Comparison of ENCODE assay signal across 9 mouse cellular contexts in genomic region chr9:118974148-118974547, GRCm38 (mm10). TPM values are rescaled to one million over a fixed set of nuclear protein-coding genes. Genes with fewer than 3 reads are reported as not detected.
A peak's percentile ranks its signal among the peaks of the same experiment; 100 is the strongest.
DNase-seq lines count a peak whose midpoint lies in the region; ATAC-seq lines count a peak whose summit lies in the region.
"Had no signal": no experiment of that assay in that cellular context is flagged by ENCODE, and none has a peak within 500 bp of the region (broad histone marks: within the 10 kb centered on the region; RNA-seq: fewer than 3 reads in every experiment).

No protein-coding gene starts in this region.

- H3K4me1 ChIP-seq in forebrain, embryonic 10.5 days: peaks cover 58% of the 10 kb centered on the region
- H3K4me1 ChIP-seq in forebrain, embryonic 16.5 days (replicated peaks; ENCODE audit: control insufficient read depth, insufficient read depth, low read length): peaks cover 20% of the 10 kb centered on the region
- H3K4me1 ChIP-seq in hindbrain, embryonic 16.5 days (ENCODE audit: control insufficient read depth, insufficient read depth, low read depth, low read length): peaks cover 16% of the 10 kb centered on the region

- 73% methylated on average over 5 of the region's 5 CpGs for WGBS in forebrain, embryonic 10.5 days
- WGBS in forebrain, embryonic 16.5 days: 35% methylated on average over 5 of the region's 5 CpGs
- WGBS in hindbrain, embryonic 16.5 days: 30% methylated on average over 5 of the region's 5 CpGs

- ATAC-seq in forebrain, embryonic 16.5 days: no peak
- no peak for ATAC-seq in hindbrain, embryonic 16.5 days
- peak; percentile 74 for ATAC-seq in megakaryocyte progenitor cell, adult 5-6 weeks (replicated peaks; ENCODE audit: poor library complexity)

- H3K9me3 ChIP-seq in forebrain, embryonic 10.5 days: no peaks in the 10 kb centered on the region
- no peaks in the 10 kb centered on the region for H3K9me3 ChIP-seq in forebrain, embryonic 16.5 days (ENCODE audit: control insufficient read depth, low read length)
- no peaks in the 10 kb centered on the region for H3K9me3 ChIP-seq in hindbrain, embryonic 16.5 days (ENCODE audit: control insufficient read depth, low read length)
- H3K9me3 ChIP-seq: megakaryocyte, embryonic 14.5 days had no signal

- peaks cover 19% of the 10 kb centered on the region for H3K36me3 ChIP-seq in forebrain, embryonic 10.5 days (replicated peaks)
- no peaks in the 10 kb centered on the region for H3K36me3 ChIP-seq in forebrain, embryonic 16.5 days (ENCODE audit: control insufficient read depth, insufficient read depth)
- H3K36me3 ChIP-seq in hindbrain, embryonic 16.5 days (ENCODE audit: control insufficient read depth, insufficient read depth, low read length): no peaks in the 10 kb centered on the region

- H3K27ac ChIP-seq in forebrain, embryonic 10.5 days: peak overlapping the region; percentile 81
- no peak overlapping the region; the same call in 1 of the 2 replicates for H3K27ac ChIP-seq in forebrain, embryonic 16.5 days (ENCODE audit: low read length)
- H3K27ac ChIP-seq in hindbrain, embryonic 16.5 days (ENCODE audit: low read depth, low read length): peak overlapping the region; percentile 21; the same call in 1 of the 2 replicates

- no peaks in the 10 kb centered on the region for H3K27me3 ChIP-seq in forebrain, embryonic 10.5 days (ENCODE audit: poor library complexity, severe bottlenecking)
- no peaks in the 10 kb centered on the region for H3K27me3 ChIP-seq in forebrain, embryonic 16.5 days (replicated peaks; ENCODE audit: control insufficient read depth, insufficient read depth, low read length)
- no peaks in the 10 kb centered on the region for H3K27me3 ChIP-seq in hindbrain, embryonic 16.5 days (replicated peaks; ENCODE audit: control insufficient read depth, insufficient read depth, low read length)
- H3K27me3 ChIP-seq: megakaryocyte, embryonic 14.5 days had no signal

- H3K4me2 ChIP-seq in forebrain, embryonic 16.5 days (ENCODE audit: low read length): no peak overlapping the region
- H3K4me2 ChIP-seq in hindbrain, embryonic 16.5 days (ENCODE audit: low read length): no peak overlapping the region

- no peak for DNase-seq in forebrain, embryonic 10.5 days (ENCODE audit: extremely low spot score, low spot score)
- peak; percentile 53 for DNase-seq in ovary, adult 18-20 months (ENCODE audit: low spot score)
- no peak for DNase-seq in ovary, postnatal 10 days (ENCODE audit: low spot score)
- DNase-seq in B cell, adult 2 months: no peak
- DNase-seq in left cerebral cortex, postnatal 36 days (ENCODE audit: low spot score in 2 of 2): no peak

- H3K4me3 ChIP-seq in forebrain, embryonic 10.5 days: no peak overlapping the region
- H3K4me3 ChIP-seq in forebrain, embryonic 16.5 days (replicated peaks; ENCODE audit: low read length): no peak overlapping the region
- no peak overlapping the region for H3K4me3 ChIP-seq in hindbrain, embryonic 16.5 days (ENCODE audit: low read length)
- H3K4me3 ChIP-seq: megakaryocyte, embryonic 14.5 days had no signal

- no peak overlapping the region for H3K9ac ChIP-seq in forebrain, embryonic 16.5 days (replicated peaks; ENCODE audit: low read depth, low read length)
- no peak overlapping the region for H3K9ac ChIP-seq in hindbrain, embryonic 16.5 days (ENCODE audit: low read depth, low read length)

- intact Hi-C loops in left cerebral cortex, postnatal 36 days (cut with DNase I): no loop called here

RNA-seq across cellular contexts. Expression of gene Ctdspl, which starts 47.9 kb away (rescaled TPM):
- polyA plus RNA-seq in forebrain, embryonic 10.5 days (2016; fragmentation: Nextera tagmentation; extraction: Ambion mirVana): 7.2 and 7.3 TPM in 2 replicates
- 7.2 and 8.8 TPM in 2 replicates for polyA plus RNA-seq in forebrain, embryonic 16.5 days (2015; fragmentation: Nextera tagmentation; extraction: Ambion mirVana)
- 8.1 and 9.2 TPM in 2 replicates for polyA plus RNA-seq in hindbrain, embryonic 16.5 days (2015; fragmentation: Nextera tagmentation; extraction: Ambion mirVana)
- 16.7 and 19.4 TPM in 2 replicates for total RNA-seq in megakaryocyte progenitor cell, adult 5-6 weeks (2015)
- 7.4 and 8.1 TPM in 2 replicates for total RNA-seq in megakaryocyte progenitor cell, adult 5-6 weeks (2017)
- total RNA-seq in left cerebral cortex, postnatal 36 days (2021): 10 to 100 TPM; 34.4 to 38.3 TPM
